Mouse (Mus musculus) myocyte (in vitro differentiated cells): ENCODE data around the gene T. TPM values are rescaled to one million over a fixed set of nuclear protein-coding genes. Genes with fewer than 3 reads are reported as not detected.
"Not testable (repeated sequence)": the region's sequence is repeated elsewhere in the genome, so short reads cannot be mapped to it uniquely, and the experiment has no call there.

Source experiments
- H3K27me3 ChIP-seq: one replicate; pipeline ENCODE4 v1.6.1; 2011; ENCODE audit not compliant: control insufficient read depth, insufficient read depth, insufficient read length
- H3K36me3 ChIP-seq: one replicate; pipeline ENCODE4 v1.6.1; 2011; ENCODE audit not compliant: control insufficient read depth, insufficient read depth
- H3K4me2 ChIP-seq: one replicate; pipeline ENCODE4 v1.6.1; 2011; ENCODE audit warnings: low read depth, control low read depth
- H3K4me3 ChIP-seq: one replicate; pipeline ENCODE4 v1.5.1; 2011; ENCODE audit warnings: mild to moderate bottlenecking, control low read depth, moderate library complexity
- H3K79me2 ChIP-seq: one replicate; pipeline ENCODE4 v1.6.1; 2011; ENCODE audit not compliant: control insufficient read depth, insufficient read depth
- H3ac ChIP-seq: one replicate; pipeline ENCODE4 v1.6.1; 2011; ENCODE audit not compliant: control insufficient read depth, insufficient read length
- CEBPB ChIP-seq: IDR thresholded peaks from 2 replicates; pipeline ENCODE4 v1.6.1; 2011; ENCODE audit warnings: mild to moderate bottlenecking, moderate library complexity; ENCODE audit not compliant: poor library complexity, insufficient read depth, severe bottlenecking
- E2F4 ChIP-seq: IDR thresholded peaks from one replicate; pipeline ENCODE4 v1.6.1; 2011; ENCODE audit warnings: mild to moderate bottlenecking, control low read depth, moderate library complexity; ENCODE audit not compliant: insufficient read depth
- MAX ChIP-seq: IDR thresholded peaks from one replicate; pipeline ENCODE4 v1.6.1; 2011; ENCODE audit warnings: low read depth, mild to moderate bottlenecking, control low read depth
- MYOD1 ChIP-seq, 3 experiments: IDR thresholded peaks; one replicate each; pipeline ENCODE4 v1.6.1; 2011; ENCODE audit warnings: control low read depth in 2 of 3, low read depth in 2 of 3, mild to moderate bottlenecking in 2 of 3, moderate library complexity in 1 of 3; ENCODE audit not compliant: insufficient read length in 2 of 3, control insufficient read depth in 1 of 3
- MYOG ChIP-seq, 3 experiments: IDR thresholded peaks; one replicate each; pipeline ENCODE4 v1.6.1; 2011; ENCODE audit warnings: control low read depth in 2 of 3, low read depth in 2 of 3, mild to moderate bottlenecking in 2 of 3; ENCODE audit not compliant: insufficient read length in 2 of 3, control insufficient read depth in 1 of 3, insufficient read depth in 1 of 3
- POLR2A ChIP-seq: IDR thresholded peaks from one replicate; pipeline ENCODE4 v1.6.1; 2011; ENCODE audit warnings: low read depth, mild to moderate bottlenecking, control low read depth, moderate library complexity; ENCODE audit not compliant: insufficient read length
- POLR2AphosphoS2 ChIP-seq: IDR thresholded peaks from one replicate; pipeline ENCODE4 v1.6.1; 2011; ENCODE audit warnings: low read depth, control low read depth; ENCODE audit not compliant: insufficient read length
- REST ChIP-seq: IDR thresholded peaks from one replicate; pipeline ENCODE4 v1.6.1; 2011; ENCODE audit warnings: mild to moderate bottlenecking, control low read depth, moderate library complexity; ENCODE audit not compliant: insufficient read depth, insufficient read length
- SRF ChIP-seq: IDR thresholded peaks from one replicate; pipeline ENCODE4 v1.6.1; 2011; ENCODE audit warnings: low read depth; ENCODE audit not compliant: control insufficient read depth, insufficient read length
- TCF12 ChIP-seq: IDR thresholded peaks from one replicate; pipeline ENCODE4 v1.6.1; 2011; ENCODE audit warnings: mild to moderate bottlenecking, control low read depth; ENCODE audit not compliant: poor library complexity, insufficient read depth, severe bottlenecking
- TCF3 ChIP-seq: IDR thresholded peaks from one replicate; pipeline ENCODE4 v1.6.1; 2011; ENCODE audit warnings: low read depth, control low read depth; ENCODE audit not compliant: insufficient read length
- USF1 ChIP-seq: IDR thresholded peaks from one replicate; pipeline ENCODE4 v1.6.1; 2011; ENCODE audit warnings: low read depth, mild to moderate bottlenecking, control low read depth, moderate library complexity
- polyA plus RNA-seq: library from polyadenylated mRNA; unstranded; fragments of >200 nt; fragmentation: generic; extraction: Trizol; gene quantifications from one replicate; pipeline ENCODE4 v1.2.1, GENCODE M21; 2012; ENCODE audit warnings: missing spikeins

The T gene
- polyA plus RNA-seq, 1 experiment, result 0.10 TPM

- Histone ChIP-seq H3ac (no peak overlapping the region), H3K79me2 (no peaks in the 10 kb centered on the region), H3K4me3 (no peak overlapping the region), H3K4me2 (no peak overlapping the region), H3K36me3 (no peaks in the 10 kb centered on the region), H3K27me3 (peaks cover 15% of the 10 kb centered on the region)
- TF ChIP-seq REST (no peak), POLR2AphosphoS2 (no peak), E2F4 (no peak), USF1 (no peak), TCF3 (no peak)
Measured at GRCm38 (mm10) chr17:8389790-8390095, 44.5 kb upstream of the T start.

GRCm38 (mm10) chr17:8390487-8390886 lies 43.7 kb upstream of the T start:
- no peak overlapping the region for H3ac ChIP-seq
- H3K4me2 ChIP-seq, result no peak overlapping the region
- H3K79me2 ChIP-seq, result no peaks in the 10 kb centered on the region
- TF ChIP-seq MAX, result no peak
- TF ChIP-seq USF1, result no peak
- TF ChIP-seq POLR2AphosphoS2, result no peak
- no peak for TF ChIP-seq CEBPB
- TF ChIP-seq TCF3, result no peak
- TF ChIP-seq MYOG (IDR thresholded peaks at IDR 0.05; ENCODE audit: control insufficient read depth in 1 of 3, insufficient read depth in 1 of 3, insufficient read length in 2 of 3, low read depth in 2 of 3), result no peak
- no peak for TF ChIP-seq E2F4
- no peak for TF ChIP-seq MYOD1 (IDR thresholded peaks at IDR 0.05; ENCODE audit: control insufficient read depth in 1 of 3, insufficient read length in 2 of 3, low read depth in 2 of 3)
- TF ChIP-seq SRF, result no peak
- no peak for TF ChIP-seq TCF12
- TF ChIP-seq POLR2A, result no peak
- no peak for TF ChIP-seq REST
- peaks cover 15% of the 10 kb centered on the region for H3K27me3 ChIP-seq
- no peak overlapping the region for H3K4me3 ChIP-seq
- H3K36me3 ChIP-seq, result no peaks in the 10 kb centered on the region

- Histone ChIP-seq H3K4me2 (no peak overlapping the region), H3K27me3 (peaks cover 7% of the 10 kb centered on the region), H3K4me3 (no peak overlapping the region), H3K79me2 (no peaks in the 10 kb centered on the region), H3K36me3 (no peaks in the 10 kb centered on the region), H3ac (no peak overlapping the region)
- TF ChIP-seq USF1 (no peak), MYOD1 (IDR thresholded peaks at IDR 0.05; ENCODE audit: control insufficient read depth in 1 of 3, insufficient read length in 2 of 3, low read depth in 2 of 3) (no peak)
Measured at GRCm38 (mm10) chr17:8396371-8396770, 37.9 kb upstream of the T start.

GRCm38 (mm10) chr17:8397946-8398345 lies 36.3 kb upstream of the T start:
- H3K4me2 ChIP-seq, result no peak overlapping the region

GRCm38 (mm10) chr17:8403932-8404331 lies 30.3 kb upstream of the T start:
- peaks cover 13% of the 10 kb centered on the region for H3K27me3 ChIP-seq
- H3ac ChIP-seq, H3K4me2 ChIP-seq, H3K4me3 ChIP-seq, H3K36me3 ChIP-seq, H3K79me2 ChIP-seq: not testable (repeated sequence)

More at GRCm38 (mm10) chr17:8397946-8398345, 36.3 kb upstream of the T start:
- Histone ChIP-seq H3K4me3 (no peak overlapping the region), H3ac (no peak overlapping the region), H3K79me2 (no peaks in the 10 kb centered on the region), H3K36me3 (no peaks in the 10 kb centered on the region), H3K27me3 (peaks cover 7% of the 10 kb centered on the region)
- TF ChIP-seq TCF3, result no peak
- no peak for TF ChIP-seq REST
- TF ChIP-seq SRF, result no peak
- TF ChIP-seq TCF12, result no peak
- TF ChIP-seq USF1, result no peak
- no peak for TF ChIP-seq POLR2A
- TF ChIP-seq MYOG (IDR thresholded peaks at IDR 0.05; ENCODE audit: control insufficient read depth in 1 of 3, insufficient read depth in 1 of 3, insufficient read length in 2 of 3, low read depth in 2 of 3), result no peak
- no peak for TF ChIP-seq POLR2AphosphoS2
- TF ChIP-seq E2F4, result no peak
- TF ChIP-seq MAX, result no peak
- no peak for TF ChIP-seq MYOD1 (IDR thresholded peaks at IDR 0.05; ENCODE audit: control insufficient read depth in 1 of 3, insufficient read length in 2 of 3, low read depth in 2 of 3)
- TF ChIP-seq CEBPB, result no peak

GRCm38 (mm10) chr17:8406285-8406684 lies 27.9 kb upstream of the T start:
- Histone ChIP-seq H3K36me3 (no peaks in the 10 kb centered on the region), H3K27me3 (peaks cover 21% of the 10 kb centered on the region), H3K79me2 (no peaks in the 10 kb centered on the region), H3K4me3 (no peak overlapping the region), H3ac (no peak overlapping the region), H3K4me2 (no peak overlapping the region)
- TF ChIP-seq MYOD1 (IDR thresholded peaks at IDR 0.05; ENCODE audit: control insufficient read depth in 1 of 3, insufficient read length in 2 of 3, low read depth in 2 of 3) (no peak), MYOG (IDR thresholded peaks at IDR 0.05; ENCODE audit: control insufficient read depth in 1 of 3, insufficient read depth in 1 of 3, insufficient read length in 2 of 3, low read depth in 2 of 3) (no peak), CEBPB (no peak), MAX (no peak), POLR2A (no peak), TCF12 (no peak), SRF (no peak)

- not testable (repeated sequence) for H3K4me2 ChIP-seq, H3K4me3 ChIP-seq, H3K79me2 ChIP-seq, H3ac ChIP-seq, H3K36me3 ChIP-seq
- H3K27me3 ChIP-seq, result peaks cover 34% of the 10 kb centered on the region
Measured at GRCm38 (mm10) chr17:8408002-8408401, 26.2 kb upstream of the T start.
